Mouse (Mus musculus) kidney, adult 8-10 months (tissue): Measurements from ENCODE around the gene Psmd9.

ENCODE experiments used
- DNase-seq, 2 experiments: peaks; one replicate each; pipeline ENCODE4 v3.0.0; 2022

The Psmd9 gene

DNA sequence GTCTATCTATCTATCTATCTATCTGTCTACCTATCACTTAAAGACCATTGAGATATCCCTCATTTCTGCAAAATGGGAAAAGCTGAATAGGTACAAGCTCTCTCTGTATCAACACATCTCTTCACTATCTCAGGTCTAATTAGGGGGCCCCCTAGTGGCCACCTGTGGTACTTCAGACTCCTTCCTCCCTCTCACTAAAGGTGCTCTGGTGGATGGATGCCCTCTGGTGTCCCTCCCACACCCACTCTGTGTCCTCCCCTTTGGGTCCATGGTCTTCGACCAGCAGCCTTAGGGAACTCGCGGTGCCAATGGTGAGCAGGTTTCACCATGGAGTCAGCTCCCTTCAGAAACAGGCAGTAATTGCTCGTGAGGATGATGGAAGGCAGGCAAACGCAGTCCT is 89.8 kb downstream of the Psmd9 start:
- peak; percentile 50 to 83 for DNase-seq

DNA sequence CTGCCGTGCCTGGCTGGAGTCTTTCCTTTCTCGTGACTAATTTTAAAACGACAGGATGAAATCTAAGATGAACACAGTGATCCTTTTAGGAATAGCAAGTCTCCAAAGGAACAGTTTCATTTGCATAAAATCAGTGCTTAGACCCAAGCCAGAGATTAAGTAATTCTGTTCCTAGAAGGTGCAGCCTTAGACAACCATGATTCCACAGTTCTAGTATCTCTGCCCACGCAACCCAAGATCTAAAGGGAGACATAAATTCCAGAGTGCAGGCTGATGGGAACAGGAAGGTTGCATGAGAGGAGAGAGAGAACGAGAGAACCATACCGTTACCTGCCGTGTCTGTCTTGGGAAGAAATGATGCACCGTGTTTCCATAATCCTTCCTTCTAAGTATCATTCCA is 91.5 kb downstream of the Psmd9 start:
- no peak for DNase-seq

GRCm38 (mm10) chr5:123266909-123267308 is 97.7 kb downstream of the Psmd9 start:
- no peak for DNase-seq

DNA sequence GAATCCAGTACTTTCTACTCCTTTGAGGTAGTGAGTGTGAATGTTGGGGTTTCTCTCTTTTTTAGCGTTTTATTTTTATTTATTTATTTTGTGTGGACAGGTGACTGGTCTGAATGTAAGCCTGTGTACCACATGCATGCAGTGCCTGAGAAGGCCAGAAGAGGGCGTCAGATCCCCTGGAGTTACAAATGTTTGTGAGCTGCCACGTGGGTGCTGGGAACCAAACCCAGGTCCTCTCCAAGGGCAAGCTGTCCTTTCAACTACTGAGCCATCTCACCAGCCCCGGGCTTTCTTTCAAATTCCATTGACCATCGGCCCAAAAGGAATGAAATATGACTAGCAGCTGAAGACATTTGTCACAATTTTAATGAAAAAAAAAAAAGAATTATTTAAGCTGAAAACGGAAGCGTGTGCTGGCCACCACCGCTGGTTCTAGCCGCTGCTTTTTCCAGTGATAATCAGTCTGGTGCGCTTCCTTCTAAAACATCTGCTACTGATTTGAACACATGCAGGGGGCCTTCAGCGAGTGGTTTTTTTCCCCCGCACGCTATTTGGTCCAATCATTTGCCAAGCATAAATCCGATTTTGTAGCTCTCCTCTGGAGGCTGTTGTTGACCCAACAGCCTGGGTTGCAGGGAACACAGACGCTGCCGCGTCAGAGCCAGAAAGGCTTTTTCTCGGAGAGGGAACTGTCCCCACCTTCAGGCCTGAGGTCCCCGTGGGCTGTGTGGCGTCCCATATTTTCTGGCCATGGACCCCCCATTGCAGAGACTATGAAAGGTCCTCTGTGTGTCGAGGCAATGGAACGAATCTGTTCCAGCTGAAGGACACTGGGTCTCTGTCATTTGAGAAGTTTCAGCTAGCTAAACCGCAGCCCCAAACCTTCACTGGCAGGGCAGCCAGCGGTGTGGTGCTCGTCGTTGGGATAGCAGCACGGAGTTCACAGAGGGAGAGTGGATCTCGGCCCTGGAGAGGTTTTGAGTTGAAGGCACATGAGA is 99.6 kb downstream of the Psmd9 start:
- DNase-seq, result no peak

- no peak for DNase-seq
These were observed 101.7 kb downstream of the Psmd9 start for GRCm38 (mm10) chr5:123270917-123271316.

GRCm38 (mm10) chr5:123272927-123273326 is 103.7 kb downstream of the Psmd9 start:
- DNase-seq, result no peak

GRCm38 (mm10) chr5:123276636-123277341 is 107.6 kb downstream of the Psmd9 start:
- DNase-seq, result no peak

DNA sequence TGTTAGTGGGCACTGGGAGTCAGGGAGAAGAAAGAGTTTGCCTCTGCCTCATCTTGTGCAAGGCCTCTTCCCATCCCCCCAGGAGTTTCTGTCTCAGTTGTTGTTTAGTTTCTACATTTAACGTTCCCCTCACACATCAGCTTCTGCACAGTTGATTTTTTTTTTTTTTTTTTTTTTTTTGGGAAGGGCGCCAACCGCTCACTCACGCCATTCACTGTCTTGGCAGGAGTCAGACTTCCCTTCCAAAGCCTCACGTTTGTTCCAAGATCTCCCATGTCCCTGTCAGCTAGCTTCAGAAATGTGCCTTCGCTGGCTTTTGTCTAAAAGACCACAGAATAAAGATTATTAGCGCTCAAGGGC is 108.1 kb downstream of the Psmd9 start:
- no peak for DNase-seq

DNA sequence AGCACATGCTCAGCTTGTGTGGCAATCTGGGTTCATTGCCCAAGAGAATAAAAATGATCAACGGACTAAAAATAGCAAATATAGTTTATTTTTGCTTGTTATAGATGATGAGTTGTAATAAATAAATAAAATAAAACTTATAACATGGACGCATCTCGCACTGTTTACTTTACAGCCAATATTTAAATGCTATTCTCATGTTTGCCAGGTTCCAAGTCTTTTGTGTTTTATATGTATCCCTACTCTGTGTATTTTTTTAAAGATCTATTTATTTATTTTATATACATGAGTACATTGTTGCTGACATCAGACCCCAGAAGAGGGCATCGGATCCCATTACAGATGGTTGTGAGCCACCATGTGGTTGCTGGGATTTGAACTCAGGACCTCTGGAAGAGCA is 108.5 kb downstream of the Psmd9 start:
- no peak for DNase-seq

GRCm38 (mm10) chr5:123279248-123279647 is 110.0 kb downstream of the Psmd9 start:
- DNase-seq, result no peak

DNA sequence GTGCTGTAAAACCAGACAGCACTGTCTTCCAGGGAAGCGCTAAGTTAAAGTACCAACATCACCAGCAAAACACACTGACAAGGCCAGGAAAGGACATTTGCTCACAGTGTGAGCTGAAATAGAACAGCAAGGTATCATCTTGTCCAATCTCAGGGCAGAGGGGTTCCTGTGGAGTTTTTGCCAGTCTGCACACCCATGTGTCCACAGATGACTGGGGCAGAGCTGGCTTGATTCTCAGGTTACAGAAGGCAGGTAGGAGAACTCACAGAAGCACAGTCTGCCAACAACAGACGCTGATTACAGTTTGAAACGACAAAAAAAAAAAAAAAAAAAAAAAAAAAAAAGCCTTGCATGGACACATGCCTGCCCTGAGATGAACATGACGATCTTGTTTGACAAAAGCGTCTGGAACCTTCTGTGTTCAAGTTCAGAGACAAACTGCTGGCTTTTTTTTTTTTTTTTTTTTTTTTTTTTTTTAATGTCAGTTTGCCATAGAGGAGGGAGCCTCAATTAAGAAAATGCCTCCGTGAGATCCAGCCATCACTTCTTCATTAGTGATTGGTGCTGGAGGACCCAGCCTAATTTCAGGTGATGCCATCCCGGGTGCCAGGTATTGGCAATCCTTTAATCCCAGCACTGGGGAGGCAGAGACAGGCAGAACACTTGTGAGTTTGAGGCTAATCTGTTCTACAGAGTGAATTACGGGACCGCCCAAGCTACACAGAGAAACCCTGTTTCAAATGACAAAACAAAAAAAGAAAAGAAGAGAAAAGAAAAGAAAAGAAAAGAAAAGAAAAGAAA is 112.3 kb downstream of the Psmd9 start:
- no peak for DNase-seq

- peak; percentile 32 to 71 for DNase-seq
These were observed 116.0 kb downstream of the Psmd9 start for GRCm38 (mm10) chr5:123285174-123285573.

- DNase-seq, result peak in 1 of 2 experiments; percentile 29
These were observed 118.9 kb downstream of the Psmd9 start for GRCm38 (mm10) chr5:123288079-123288478.

- DNase-seq, result no peak
These were observed 125.4 kb downstream of the Psmd9 start for GRCm38 (mm10) chr5:123294653-123295052.

DNA sequence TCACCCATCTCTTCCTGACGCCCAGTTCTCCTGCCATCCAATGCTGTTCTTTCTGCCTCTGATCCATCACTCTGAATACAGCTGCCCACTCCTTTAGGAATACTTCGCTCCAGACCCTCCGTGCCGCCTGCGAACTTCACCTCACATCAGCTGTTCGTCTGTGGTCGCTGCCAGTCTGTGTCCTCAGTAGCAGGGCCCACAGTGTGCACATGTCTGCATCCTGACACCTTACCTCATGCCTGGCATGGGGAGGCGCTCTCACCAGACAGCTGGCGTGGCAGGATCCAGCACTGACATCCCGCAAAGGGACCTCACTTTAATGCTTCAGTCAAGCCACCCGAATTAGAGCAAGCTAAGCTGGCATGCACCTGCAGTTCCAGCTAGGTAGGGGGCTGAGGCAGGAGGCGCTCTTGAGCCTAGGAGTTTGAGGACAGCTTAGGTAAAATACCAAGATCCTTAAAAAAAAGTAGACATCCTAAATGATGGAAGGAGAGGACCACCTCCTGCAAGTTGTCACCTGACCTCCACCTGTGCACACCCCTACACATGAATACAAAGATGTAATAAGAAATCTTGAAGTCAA is 127.1 kb downstream of the Psmd9 start:
- DNase-seq, result peak in 1 of 2 experiments; percentile 26

DNA sequence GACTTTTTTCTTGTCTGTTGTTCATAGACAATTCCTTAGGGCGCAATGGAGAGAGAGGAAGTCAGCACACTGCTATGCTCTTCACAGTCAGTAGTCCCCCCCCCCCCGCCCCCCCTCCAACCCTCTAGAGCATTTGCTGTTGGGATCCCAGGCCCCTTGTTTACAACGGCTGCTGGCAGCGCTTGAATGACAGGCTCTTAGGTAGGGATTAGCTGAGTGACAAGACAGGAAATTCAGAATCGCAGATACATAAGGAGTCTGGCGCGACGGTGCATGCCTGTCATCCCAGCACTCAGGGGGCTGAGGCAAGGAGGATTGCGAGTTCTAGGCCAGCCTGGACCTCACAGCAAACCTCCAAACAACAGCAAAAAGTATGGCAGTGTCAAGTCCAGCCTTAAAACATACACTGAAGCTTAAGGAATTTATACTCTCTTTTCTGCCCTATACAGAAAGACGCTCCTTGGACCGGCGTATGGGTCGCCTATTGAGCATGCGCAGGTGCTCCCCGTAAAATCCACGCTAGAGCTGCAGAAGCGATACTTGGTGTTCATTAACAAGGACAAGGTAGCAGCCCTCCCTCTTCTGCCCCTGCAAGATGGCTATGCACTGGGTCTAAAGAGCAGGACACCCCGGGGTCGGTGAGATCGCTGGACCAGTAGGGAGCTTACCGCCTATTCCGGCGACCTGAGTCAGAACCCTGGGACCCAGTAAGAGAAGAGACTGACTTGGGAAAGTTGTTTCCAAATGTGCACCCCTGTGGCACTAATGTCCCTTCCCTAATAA is 128.0 kb downstream of the Psmd9 start:
- DNase-seq, result peak; percentile 29 to 59

DNA sequence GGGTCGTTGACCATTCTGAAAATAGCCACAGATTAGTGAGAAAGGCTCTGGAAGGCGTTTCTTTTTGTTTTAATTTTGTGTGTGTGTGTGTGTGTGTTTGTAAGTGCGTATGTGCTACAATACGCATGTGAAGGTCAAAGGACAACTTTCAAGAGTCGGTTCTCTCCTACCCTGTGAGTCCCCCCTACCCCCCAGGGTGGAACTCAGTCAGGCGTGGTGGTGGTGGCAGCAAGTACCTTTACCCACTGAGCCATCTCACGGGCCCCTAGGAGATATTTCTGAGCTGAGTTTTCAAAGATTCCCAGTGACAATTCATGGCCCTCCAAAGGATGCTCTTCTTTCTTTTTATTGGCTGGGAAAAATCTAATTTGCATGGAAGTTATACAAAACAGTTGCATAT is 128.6 kb downstream of the Psmd9 start:
- peak in 1 of 2 experiments; percentile 17 for DNase-seq

DNA sequence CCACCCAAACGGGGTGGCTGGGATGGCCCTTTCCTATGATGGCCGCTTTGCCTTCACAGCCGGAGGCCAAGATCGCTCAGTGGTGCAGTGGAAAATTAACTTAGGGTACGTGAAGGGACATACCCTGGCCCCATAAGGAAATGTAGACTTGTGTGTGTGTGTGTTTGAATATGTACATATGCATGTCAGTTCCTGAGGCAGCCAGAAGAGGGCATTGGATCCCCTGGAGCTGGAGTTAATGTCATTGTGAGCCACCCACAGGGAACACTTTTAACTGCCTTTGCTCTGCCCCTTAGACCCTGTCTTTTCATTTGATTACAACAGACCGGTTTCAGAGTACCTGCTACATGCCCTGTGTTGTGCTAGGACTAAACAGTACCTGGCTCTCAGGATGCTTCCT is 129.3 kb downstream of the Psmd9 start:
- DNase-seq, result peak in 1 of 2 experiments; percentile 52
